Mouse (Mus musculus) hindbrain, embryonic 13.5 days (tissue): Measurements from ENCODE around the gene Znrf4. TPM values are rescaled to one million over a fixed set of nuclear protein-coding genes. Genes with fewer than 3 reads are reported as not detected.
A peak's percentile ranks its signal among the peaks of the same experiment; 100 is the strongest.

Experiments used
- ATAC-seq: fragments of 200-750 bp; cut with Nextera tagmentation; 2 replicates; pipeline ENCODE4 v1.8.0; 2017; ENCODE audit warnings: moderate TSS enrichment; ENCODE audit not compliant: low FRiP score
- H3K27ac ChIP-seq: fragments of 300-500 bp; sonication (generic); 2 replicates; pipeline ENCODE4 v1.5.1; 2015; ENCODE audit warnings: inconsistent platforms, mild to moderate bottlenecking, moderate library complexity
- H3K27me3 ChIP-seq: fragments of 300-500 bp; sonication (generic); 2 replicates; pipeline ENCODE4 v1.6.1; 2015; ENCODE audit warnings: mild to moderate bottlenecking, inconsistent platforms
- H3K36me3 ChIP-seq: fragments of 300-500 bp; sonication (generic); 2 replicates; pipeline ENCODE4 v1.6.1; 2015; ENCODE audit warnings: mild to moderate bottlenecking, inconsistent platforms
- H3K4me1 ChIP-seq: fragments of 300-500 bp; sonication (generic); replicated peaks from 2 replicates; pipeline ENCODE4 v1.6.1; 2015; ENCODE audit warnings: inconsistent platforms
- H3K4me2 ChIP-seq: fragments of 300-500 bp; sonication (generic); 2 replicates; pipeline ENCODE4 v1.6.1; 2015; ENCODE audit warnings: inconsistent platforms, mild to moderate bottlenecking, moderate library complexity
- H3K4me3 ChIP-seq: fragments of 300-500 bp; sonication (generic); 2 replicates; pipeline ENCODE4 v1.5.1; 2015; ENCODE audit warnings: mild to moderate bottlenecking, inconsistent platforms
- H3K9ac ChIP-seq: fragments of 300-500 bp; sonication (generic); 2 replicates; pipeline ENCODE4 v1.6.1; 2015; ENCODE audit warnings: mild to moderate bottlenecking, inconsistent platforms
- H3K9me3 ChIP-seq: fragments of 300-500 bp; sonication (generic); 2 replicates; pipeline ENCODE4 v1.6.1; 2016; ENCODE audit warnings: inconsistent platforms
- WGBS: fragments of 180-500 bp; shearing (Covaris S2); methylation state at CpG from one replicate; pipeline ENCODE4 v1.1.7; 2015; 5-methylcytosine and 5-hydroxymethylcytosine counted together
- polyA plus RNA-seq: library from polyadenylated mRNA; unstranded; fragments of >200 nt; fragmentation: Nextera tagmentation; extraction: Ambion mirVana; gene quantifications from 2 replicates; pipeline ENCODE4 v1.2.1, GENCODE M21; 2015

Znrf4 gene
- polyA plus RNA-seq, 1 experiment from 2014 or later = not detected

DNA sequence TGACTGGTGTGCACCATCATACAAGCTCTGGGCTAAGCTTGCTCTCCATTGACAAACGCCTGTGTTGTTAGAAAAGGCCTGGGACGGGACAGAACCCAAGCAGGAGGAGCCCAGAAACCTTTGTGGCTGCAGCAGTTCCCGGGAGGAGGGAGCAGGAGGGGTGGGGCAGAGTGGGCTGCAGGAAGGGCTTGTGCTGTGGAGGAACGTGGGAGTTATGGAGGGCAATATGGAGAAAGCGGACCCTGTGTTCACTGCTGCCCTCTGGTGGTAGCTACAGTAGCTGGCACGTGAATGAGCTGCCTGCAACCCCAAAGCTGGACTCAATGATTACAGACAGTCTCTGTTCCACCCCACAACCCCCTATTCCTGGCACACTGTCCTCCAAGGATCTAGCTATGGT, 32.9 kb downstream of the Znrf4 start:
- ATAC-seq = no peak
- no peaks in the 10 kb centered on the region for H3K27me3 ChIP-seq
- no peak overlapping the region for H3K4me3 ChIP-seq
- H3K9ac ChIP-seq = no peak overlapping the region
- H3K4me2 ChIP-seq = no peak overlapping the region
- peaks cover 7% of the 10 kb centered on the region for H3K4me1 ChIP-seq
- no peaks in the 10 kb centered on the region for H3K9me3 ChIP-seq
- H3K27ac ChIP-seq = no peak overlapping the region
- H3K36me3 ChIP-seq = no peaks in the 10 kb centered on the region
- 9% methylated on average over 6 of the region's 6 CpGs for WGBS

DNA sequence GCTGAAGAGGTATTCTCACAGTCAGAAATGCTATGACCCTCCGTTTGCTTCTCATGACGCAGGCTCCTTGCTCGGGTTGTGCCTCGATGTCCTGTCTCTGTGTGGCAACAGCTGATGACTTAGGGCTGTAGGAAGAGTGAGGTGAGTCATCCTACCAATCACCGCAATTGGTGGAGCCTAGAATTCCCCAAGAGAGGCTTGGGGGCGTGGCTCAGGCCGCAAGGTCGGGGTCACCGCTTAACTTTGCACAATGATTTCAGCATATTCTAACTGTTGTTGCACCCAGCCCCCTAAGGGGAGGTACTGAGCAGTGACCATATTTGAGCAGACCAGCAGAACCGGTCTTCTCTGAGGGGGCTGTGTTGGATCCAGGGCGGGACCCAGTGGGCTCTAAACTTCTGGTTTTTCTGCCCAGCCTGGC, 34.0 kb downstream of the Znrf4 start:
- WGBS = 62% methylated on average over 11 of the region's 11 CpGs

GRCm38 (mm10) chr17:56477191-56477818, 34.9 kb downstream of the Znrf4 start:
- no peaks in the 10 kb centered on the region for H3K27me3 ChIP-seq
- 78% methylated on average over 19 of the region's 19 CpGs for WGBS
- H3K9ac ChIP-seq = no peak overlapping the region
- no peak overlapping the region for H3K27ac ChIP-seq
- H3K36me3 ChIP-seq = no peaks in the 10 kb centered on the region
- ATAC-seq = no peak
- peaks cover 27% of the 10 kb centered on the region for H3K4me1 ChIP-seq
- no peak overlapping the region for H3K4me3 ChIP-seq
- no peaks in the 10 kb centered on the region for H3K9me3 ChIP-seq
- H3K4me2 ChIP-seq = no peak overlapping the region

More for the DNA sequence above, 34.0 kb downstream of the Znrf4 start:
- Histone ChIP-seq H3K4me2 (no peak overlapping the region), H3K9me3 (no peaks in the 10 kb centered on the region), H3K9ac (no peak overlapping the region), H3K27ac (no peak overlapping the region), H3K36me3 (no peaks in the 10 kb centered on the region), H3K4me1 (peaks cover 18% of the 10 kb centered on the region), H3K4me3 (no peak overlapping the region), H3K27me3 (no peaks in the 10 kb centered on the region)
- no peak for ATAC-seq

DNA sequence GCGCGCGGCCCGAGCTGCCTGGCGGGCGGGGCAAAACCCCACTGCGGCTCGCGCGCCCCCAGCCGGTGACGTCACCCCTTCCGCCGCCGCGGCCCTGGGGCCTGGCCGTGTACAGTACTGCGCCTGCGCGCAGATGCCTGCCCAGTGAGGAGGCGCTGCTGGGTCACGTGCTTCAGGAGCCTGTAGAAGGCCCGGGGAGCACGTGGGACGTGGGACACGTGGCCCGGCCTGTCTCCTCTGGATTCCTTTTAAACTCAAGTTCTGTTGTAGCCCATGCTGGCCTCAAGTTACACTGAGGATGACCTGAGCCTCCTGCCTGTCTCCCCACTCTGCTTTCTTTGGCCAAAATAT, 35.9 kb downstream of the Znrf4 start, which contains the start of gene Ptprs:
Ptprs (minus strand) TSS at position 82 of the 351 bp plus-strand sequence.
- 1% methylated on average over 27 of the region's 27 CpGs for WGBS
- H3K4me1 ChIP-seq = peaks cover 37% of the 10 kb centered on the region
- H3K9ac ChIP-seq = peak within 1 kb of the TSS; percentile 99
- ATAC-seq = peak; percentile 83
- H3K27ac ChIP-seq = peak within 1 kb of the TSS; percentile 99
- peak within 1 kb of the TSS; percentile 90 for H3K4me3 ChIP-seq
- H3K27me3 ChIP-seq = no peaks in the 10 kb centered on the region
- peak within 1 kb of the TSS; percentile 99 for H3K4me2 ChIP-seq
- no peaks in the 10 kb centered on the region for H3K9me3 ChIP-seq
- H3K36me3 ChIP-seq = no peaks in the 10 kb centered on the region

GRCm38 (mm10) chr17:56475584-56476401, 36.4 kb downstream of the Znrf4 start:
- ATAC-seq = peak; percentile 54
- Histone ChIP-seq H3K9ac (peak overlapping the region; percentile 99), H3K27me3 (no peaks in the 10 kb centered on the region), H3K9me3 (no peaks in the 10 kb centered on the region), H3K27ac (peak overlapping the region; percentile 99), H3K4me3 (peak overlapping the region; percentile 90), H3K4me1 (peaks cover 42% of the 10 kb centered on the region), H3K36me3 (no peaks in the 10 kb centered on the region), H3K4me2 (peak overlapping the region; percentile 99)
- 1% methylated on average over 61 of the region's 66 CpGs for WGBS

GRCm38 (mm10) chr17:56474831-56475581, 37.2 kb downstream of the Znrf4 start:
- Histone ChIP-seq H3K4me1 (peaks cover 50% of the 10 kb centered on the region), H3K27me3 (no peaks in the 10 kb centered on the region), H3K36me3 (no peaks in the 10 kb centered on the region), H3K4me3 (peak overlapping the region; percentile 90), H3K27ac (peak overlapping the region; percentile 99), H3K4me2 (peak overlapping the region; percentile 99), H3K9me3 (no peaks in the 10 kb centered on the region), H3K9ac (peak overlapping the region; percentile 99)
- peak; percentile 16 for ATAC-seq
- under 1% methylated on average over 24 of the region's 24 CpGs for WGBS

GRCm38 (mm10) chr17:56474311-56474830, 37.9 kb downstream of the Znrf4 start:
- Histone ChIP-seq H3K27me3 (no peaks in the 10 kb centered on the region), H3K4me2 (peak overlapping the region; percentile 99), H3K36me3 (no peaks in the 10 kb centered on the region), H3K27ac (peak overlapping the region; percentile 99), H3K9ac (peak overlapping the region; percentile 99), H3K4me1 (peaks cover 57% of the 10 kb centered on the region), H3K4me3 (peak overlapping the region; percentile 90), H3K9me3 (no peaks in the 10 kb centered on the region)
- 3% methylated on average over 32 of the region's 32 CpGs for WGBS
- ATAC-seq = 0 out of 2 replicates have a peak, but pooled peaks have one; percentile 0

- Histone ChIP-seq H3K27me3 (no peaks in the 10 kb centered on the region), H3K27ac (peak overlapping the region; percentile 99), H3K36me3 (peaks cover 4% of the 10 kb centered on the region; the same call in 1 of the 2 replicates), H3K9me3 (no peaks in the 10 kb centered on the region), H3K4me1 (peaks cover 65% of the 10 kb centered on the region), H3K4me3 (peak overlapping the region; percentile 90), H3K4me2 (peak overlapping the region; percentile 99), H3K9ac (peak overlapping the region; percentile 99)
- no peak for ATAC-seq
- WGBS = 2% methylated on average over 11 of the region's 11 CpGs
These were observed 38.7 kb downstream of the Znrf4 start for GRCm38 (mm10) chr17:56473611-56473905.

DNA sequence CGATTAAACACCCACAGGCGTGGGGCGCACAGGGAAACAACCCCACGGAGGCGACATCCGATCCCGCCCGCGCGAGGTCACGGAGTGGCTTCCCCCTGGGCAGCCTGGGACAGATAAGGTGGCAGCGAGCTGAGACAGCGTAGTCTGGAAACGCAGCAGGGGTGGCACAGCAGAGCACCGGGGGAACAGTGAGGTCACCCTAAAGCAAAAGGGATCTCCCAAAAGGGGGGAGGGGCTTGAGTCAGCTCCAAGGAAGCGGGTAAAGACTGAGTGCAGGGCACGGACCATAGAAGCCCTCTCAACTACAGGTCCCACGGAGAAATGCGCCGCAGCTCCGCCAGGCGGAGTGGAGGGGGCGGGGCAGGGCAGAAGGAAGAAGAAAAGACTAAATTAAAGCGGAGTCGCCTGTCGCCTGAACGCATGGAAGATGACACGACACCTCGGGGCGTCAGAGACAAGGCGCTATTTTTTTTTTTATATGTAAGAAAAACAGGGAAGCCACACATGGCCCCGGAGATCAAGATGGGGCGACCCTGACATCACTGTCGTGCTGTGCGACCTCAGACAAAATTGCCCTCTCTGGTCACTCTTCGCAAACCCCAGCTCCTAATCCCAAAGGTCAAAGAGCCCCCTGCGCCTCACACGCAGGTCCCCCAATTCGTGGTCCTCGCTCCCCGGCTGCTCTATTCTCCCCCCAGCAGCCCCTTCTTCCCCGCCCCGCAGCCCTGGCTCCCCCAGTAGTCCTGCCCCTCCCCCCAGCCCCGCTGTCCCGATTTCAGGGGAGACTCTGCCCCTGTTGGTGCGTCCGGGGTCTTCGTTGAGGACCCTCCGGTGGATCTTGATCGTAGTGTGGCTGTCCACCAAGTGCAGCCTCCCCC, 39.3 kb downstream of the Znrf4 start:
- no peak for ATAC-seq
- peak overlapping the region; percentile 99 for H3K27ac ChIP-seq
- H3K4me3 ChIP-seq = peak overlapping the region; percentile 90
- H3K4me1 ChIP-seq = peaks cover 71% of the 10 kb centered on the region
- no peaks in the 10 kb centered on the region for H3K9me3 ChIP-seq
- H3K4me2 ChIP-seq = peak overlapping the region; percentile 99
- WGBS = 1% methylated on average over 50 of the region's 50 CpGs
- H3K36me3 ChIP-seq = peaks cover 8% of the 10 kb centered on the region; the same call in 1 of the 2 replicates
- no peaks in the 10 kb centered on the region for H3K27me3 ChIP-seq
- peak overlapping the region; percentile 99 for H3K9ac ChIP-seq

DNA sequence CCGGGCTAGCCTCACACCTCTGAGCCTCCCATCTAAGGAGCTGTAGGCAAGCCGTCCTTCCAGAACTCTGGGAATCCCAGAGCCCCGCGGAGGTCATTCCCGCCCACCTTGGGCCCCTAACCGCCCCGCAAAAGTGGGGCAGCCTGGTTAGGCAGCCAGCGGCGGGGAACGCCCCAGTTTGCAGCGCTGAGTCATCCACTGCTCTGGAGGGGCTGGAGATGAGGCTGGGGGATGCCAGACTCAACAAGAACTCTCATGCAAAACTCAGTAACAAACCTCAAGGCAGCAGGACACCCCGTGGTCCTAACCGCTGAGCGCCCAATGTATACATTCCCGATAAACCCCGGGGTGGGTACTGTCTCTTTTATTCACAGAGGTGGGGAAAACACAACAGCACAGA, 40.1 kb downstream of the Znrf4 start:
- Histone ChIP-seq H3K27ac (peak overlapping the region; percentile 18; the same call in 1 of the 2 replicates), H3K27me3 (no peaks in the 10 kb centered on the region), H3K4me2 (peak overlapping the region; percentile 99), H3K36me3 (peaks cover 8% of the 10 kb centered on the region; the same call in 1 of the 2 replicates), H3K4me3 (peak overlapping the region; percentile 90), H3K9me3 (no peaks in the 10 kb centered on the region), H3K4me1 (peaks cover 79% of the 10 kb centered on the region), H3K9ac (peak overlapping the region; percentile 99)
- no peak for ATAC-seq
- WGBS = 6% methylated on average over 16 of the region's 16 CpGs

- 69% methylated on average over 5 of the region's 5 CpGs for WGBS
- Histone ChIP-seq H3K4me3 (no peak overlapping the region), H3K4me1 (peaks cover 89% of the 10 kb centered on the region), H3K9me3 (no peaks in the 10 kb centered on the region), H3K9ac (no peak overlapping the region), H3K27ac (peak overlapping the region; percentile 92), H3K4me2 (peak overlapping the region; percentile 55; the same call in 1 of the 2 replicates), H3K36me3 (peaks cover 8% of the 10 kb centered on the region; the same call in 1 of the 2 replicates), H3K27me3 (no peaks in the 10 kb centered on the region)
- no peak for ATAC-seq
These were observed 41.1 kb downstream of the Znrf4 start for GRCm38 (mm10) chr17:56471136-56471535.
